Mouse (Mus musculus) spleen, postnatal 36 days (tissue): ENCODE measurements around the gene Gm49392.
A peak's percentile ranks its signal among the peaks of the same experiment; 100 is the strongest.
"Not testable (repeated sequence)": the region's sequence is repeated elsewhere in the genome, so short reads cannot be mapped to it uniquely, and the experiment has no call there.

ENCODE experiments used
- DNase-seq, 2 experiments: peaks; one replicate each; pipeline ENCODE4 v3.0.0; 2022; ENCODE audit warnings: low spot score in 2 of 2, mixed read lengths in 1 of 2

Gene Gm49392

GRCm38 (mm10) chr13:60896794-60897193, at the start of gene Gm49392:
Gene Gm49392 (minus strand): TSS chr13:60896894.
- not testable (repeated sequence) for DNase-seq

DNA sequence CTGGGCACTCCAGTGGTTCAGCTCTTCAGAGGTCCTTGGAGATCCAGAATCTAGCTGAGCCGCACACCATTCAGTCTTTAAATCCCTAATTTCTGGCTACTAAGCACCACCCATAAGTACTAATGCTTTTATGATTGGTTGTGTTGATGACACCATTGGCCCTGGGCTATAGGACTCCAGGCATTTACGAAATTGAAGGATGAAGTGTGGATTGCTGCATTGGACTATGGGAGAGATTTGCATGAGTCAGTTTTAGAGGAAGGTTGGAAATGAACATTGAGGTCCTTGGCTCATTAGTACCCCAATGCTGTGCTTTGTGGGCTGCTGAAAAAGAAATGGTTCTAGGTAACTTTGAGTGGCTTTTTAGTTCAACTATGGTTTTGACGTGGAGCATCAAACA, 45.2 kb upstream of the Gm49392 start, which contains the start of gene Tpbpa:
Gene Tpbpa, minus strand, starts transcription at position 101 of the 400 bp plus-strand sequence.
- DNase-seq: not testable (repeated sequence)

- DNase-seq: peak; percentile 5 to 15
These were observed 39.8 kb upstream of the Gm49392 start, which contains the start of the genes Gm49391 and Ctla2a for GRCm38 (mm10) chr13:60936500-60936901. Gene Gm49391 (minus strand): TSS chr13:60936571. Gene Ctla2a (minus strand): TSS chr13:60936625.

DNA sequence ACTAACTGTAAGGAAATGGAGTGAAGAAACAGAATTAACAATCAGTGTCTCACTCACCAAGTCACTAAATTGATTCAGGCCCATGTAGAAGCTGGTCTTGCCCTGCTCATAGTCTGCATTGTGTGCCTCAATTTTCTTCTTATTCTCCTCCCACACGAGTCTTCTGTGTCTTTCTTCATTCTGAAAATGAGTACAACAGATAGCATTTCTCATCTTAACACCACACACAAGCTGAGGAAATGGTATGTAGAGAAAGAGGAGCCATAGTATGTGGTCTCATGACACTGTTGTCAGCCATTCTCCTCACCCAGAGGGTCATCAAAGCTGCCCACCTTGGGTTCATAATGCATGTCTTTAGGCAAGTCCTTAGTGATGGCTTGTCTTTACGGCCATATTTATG, 38.8 kb upstream of the Gm49392 start, which contains the start of gene Gm49393:
Gene Gm49393, minus strand, starts transcription at position 101 of the 400 bp plus-strand sequence.
- not testable (repeated sequence) for DNase-seq

DNA sequence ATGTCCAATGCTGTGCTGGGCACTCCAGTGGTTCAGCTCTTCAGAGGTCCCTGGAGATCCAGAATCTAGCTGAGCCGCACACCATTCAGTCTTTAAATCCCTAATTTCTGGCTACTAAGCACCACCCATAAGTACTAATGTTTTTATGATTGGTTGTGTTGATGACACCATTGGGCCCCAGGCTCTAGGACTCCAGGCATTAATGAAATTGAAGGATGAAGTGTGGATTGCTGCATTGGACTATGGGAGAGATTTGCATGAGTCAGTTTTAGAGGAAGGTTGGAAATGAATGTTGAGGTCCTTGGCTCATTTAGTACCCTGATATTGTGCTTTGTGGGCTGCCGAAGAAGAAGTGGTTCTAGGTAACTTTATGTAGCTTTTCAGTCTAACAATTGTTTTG, 8.1 kb upstream of the Gm49392 start, which contains the start of gene Tpbpb:
Gene Tpbpb, minus strand, starts transcription at position 101 of the 400 bp plus-strand sequence.
- not testable (repeated sequence) for DNase-seq

- DNase-seq: peak; percentile 14 to 34
These were observed 634 bp upstream of the Gm49392 start, which contains the start of gene Ctla2b for GRCm38 (mm10) chr13:60897328-60897727. Gene Ctla2b (minus strand): TSS chr13:60897447.

GRCm38 (mm10) chr13:60895406-60896160, 1.1 kb downstream of the Gm49392 start:
- DNase-seq: no peak

GRCm38 (mm10) chr13:60892301-60892700, 4.4 kb downstream of the Gm49392 start:
- no peak for DNase-seq

- DNase-seq: no peak
These were observed 32.4 kb downstream of the Gm49392 start, which contains the start of gene 4930486L24Rik for GRCm38 (mm10) chr13:60864281-60864680. Gene 4930486L24Rik (minus strand): TSS chr13:60864475.

GRCm38 (mm10) chr13:60848241-60849120, 48.2 kb downstream of the Gm49392 start:
- DNase-seq: peak; percentile 26 to 38

DNA sequence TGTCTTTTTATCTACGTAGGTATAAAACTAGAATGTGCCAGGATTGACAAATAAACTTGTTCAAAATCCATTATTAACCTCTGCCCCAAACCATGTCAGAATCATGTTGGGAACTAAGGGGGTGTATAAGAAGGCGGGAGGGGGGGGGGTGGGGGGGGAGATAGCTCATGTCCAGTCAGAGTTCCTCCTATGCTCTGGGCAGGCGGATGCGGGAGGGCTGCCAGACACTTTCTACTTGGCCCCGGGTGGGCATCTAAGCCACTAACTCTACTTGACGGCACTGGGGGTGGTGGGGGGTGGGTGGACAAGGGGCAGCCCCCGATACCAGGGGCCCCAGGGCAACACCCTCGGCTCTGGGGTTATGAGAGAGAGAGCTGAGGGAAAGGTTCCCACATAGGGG, 53.5 kb downstream of the Gm49392 start:
- no peak for DNase-seq

DNA sequence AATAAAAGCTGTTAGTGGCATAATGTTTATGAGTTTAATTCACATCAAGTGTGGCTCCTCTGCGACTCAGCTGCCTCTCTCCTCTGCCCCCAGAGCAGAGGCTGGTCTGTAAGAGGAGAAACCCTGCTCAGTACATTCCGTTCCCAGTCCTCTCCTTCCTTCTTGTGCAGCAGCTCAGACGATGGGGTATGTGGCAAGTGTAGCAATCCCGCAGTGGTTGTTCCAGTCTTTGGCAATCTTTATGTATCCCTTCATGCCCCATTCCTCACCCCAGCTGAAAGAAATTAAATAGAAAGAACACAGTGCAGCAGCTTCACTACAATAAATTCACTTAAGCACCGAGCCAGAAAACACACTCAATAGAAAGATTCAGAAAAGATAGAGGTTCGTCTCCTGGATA, 54.0 kb downstream of the Gm49392 start:
- no peak for DNase-seq

DNA sequence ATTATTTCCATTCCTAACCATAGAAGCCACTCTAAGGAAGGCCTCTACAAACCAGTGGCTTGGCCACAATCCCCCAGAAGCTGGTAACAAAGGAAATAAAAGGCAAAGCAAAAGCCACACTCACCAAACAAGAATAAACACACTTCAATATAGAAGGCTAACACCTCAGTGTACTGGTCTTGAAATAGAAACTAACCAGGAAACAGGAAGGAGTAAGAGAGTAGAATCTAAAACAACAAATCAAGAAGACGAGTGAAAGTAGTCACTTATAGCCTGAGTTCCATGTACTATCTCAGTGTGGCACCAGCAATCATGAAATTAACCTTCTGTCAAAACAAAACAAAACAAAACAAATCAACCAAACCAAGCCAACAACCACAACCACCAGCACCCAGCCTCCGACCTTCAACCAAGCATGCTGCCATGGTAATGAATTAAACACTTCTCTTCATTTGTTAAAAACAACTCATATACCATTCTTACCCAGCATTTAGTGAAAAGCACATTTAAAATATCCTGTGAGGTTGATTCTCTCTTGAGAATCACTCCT, 57.3 kb downstream of the Gm49392 start:
- no peak for DNase-seq

GRCm38 (mm10) chr13:60826052-60826451, 70.6 kb downstream of the Gm49392 start:
- DNase-seq: peak in 1 of 2 experiments; percentile 14

DNA sequence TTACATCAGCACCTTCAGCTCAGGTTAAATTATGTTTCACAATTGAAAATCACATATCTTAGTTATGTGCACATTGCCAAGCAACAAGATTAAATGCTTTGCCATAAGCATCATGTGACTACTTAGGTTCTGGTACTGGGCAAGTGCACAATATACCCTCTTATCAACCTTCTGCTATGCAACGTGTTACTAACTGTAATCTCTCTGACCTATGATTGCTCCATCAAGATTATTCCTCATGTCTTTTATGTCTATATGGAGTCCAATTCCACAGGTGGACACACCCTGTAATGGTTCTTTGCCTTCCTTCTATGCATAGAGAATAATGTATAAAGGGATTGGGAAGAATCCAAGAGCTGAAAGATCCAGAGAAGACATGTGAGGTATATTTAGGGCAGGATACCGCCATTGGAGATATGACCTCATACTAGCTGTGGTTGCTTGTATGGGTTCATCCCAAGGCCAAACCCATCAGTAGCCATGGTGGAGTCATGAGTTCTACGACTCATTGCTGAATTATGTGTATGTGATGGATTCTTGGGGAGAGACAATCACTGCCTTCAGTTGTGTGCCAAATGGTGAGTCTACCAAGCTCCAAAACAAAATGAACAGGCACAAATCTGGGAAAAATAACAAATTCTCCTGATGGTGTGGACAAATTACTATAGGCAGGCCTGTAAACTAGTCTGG, 76.1 kb downstream of the Gm49392 start:
- no peak for DNase-seq

GRCm38 (mm10) chr13:60819469-60819868, 77.2 kb downstream of the Gm49392 start:
- DNase-seq: no peak

GRCm38 (mm10) chr13:60813722-60814121, 83.0 kb downstream of the Gm49392 start:
- DNase-seq: no peak

GRCm38 (mm10) chr13:60812768-60813167, 83.9 kb downstream of the Gm49392 start:
- DNase-seq: no peak

DNA sequence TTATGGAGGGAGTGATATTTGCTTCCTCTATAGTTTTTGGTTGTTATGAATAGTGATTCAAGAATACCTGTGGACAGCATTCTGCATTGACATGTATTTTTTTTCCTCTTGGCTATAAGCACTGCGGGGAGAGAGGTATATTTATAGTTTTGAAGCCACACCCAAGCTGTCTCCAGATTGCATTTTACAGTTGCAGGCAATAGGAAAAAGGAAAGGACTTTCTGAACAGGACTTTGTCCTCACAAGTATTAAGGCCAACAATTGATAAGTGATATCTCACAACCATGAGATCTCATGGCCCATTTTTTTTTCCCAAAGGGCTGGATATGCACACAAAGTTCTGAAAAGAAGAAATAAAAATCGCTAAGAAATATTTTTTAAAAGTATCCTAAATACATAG, 87.0 kb downstream of the Gm49392 start:
- no peak for DNase-seq

GRCm38 (mm10) chr13:60802749-60803148, 93.9 kb downstream of the Gm49392 start, which contains the start of gene Ctsll3:
Gene Ctsll3 (minus strand): TSS chr13:60802849.
- DNase-seq: no peak
